Mouse (Mus musculus) embryonic facial prominence, embryonic 11.5 days (tissue): ENCODE results near the gene Slc6a20b. TPM values are rescaled to one million over a fixed set of nuclear protein-coding genes. Genes with fewer than 3 reads are reported as not detected.
A peak's percentile ranks its signal among the peaks of the same experiment; 100 is the strongest.

ENCODE experiments used
- ATAC-seq: fragments of 200-750 bp; cut with Nextera tagmentation; replicated peaks from 2 replicates; pipeline ENCODE4 v1.8.0; 2017; ENCODE audit warnings: low read depth; ENCODE audit not compliant: insufficient number of reproducible peaks, low FRiP score, low TSS enrichment
- DNase-seq: peaks from one replicate; pipeline ENCODE4 v3.0.0-alpha.2; 2015; ENCODE audit warnings: low spot score
- H3K27ac ChIP-seq: fragments of 300-500 bp; sonication (generic); replicated peaks from 2 replicates; pipeline ENCODE4 v1.5.1; 2014; ENCODE audit warnings: mild to moderate bottlenecking, low read depth, low read length, control low read depth
- H3K27me3 ChIP-seq: fragments of 300-500 bp; sonication (generic); 2 replicates; pipeline ENCODE4 v1.6.1; 2014; ENCODE audit warnings: mild to moderate bottlenecking, low read length, moderate library complexity, mixed read lengths; ENCODE audit not compliant: control insufficient read depth, insufficient read depth
- H3K36me3 ChIP-seq: fragments of 300-500 bp; sonication (generic); replicated peaks from 2 replicates; pipeline ENCODE4 v1.6.1; 2014; ENCODE audit warnings: low read depth, mild to moderate bottlenecking, low read length, moderate library complexity, mixed read lengths; ENCODE audit not compliant: control insufficient read depth, insufficient read depth
- H3K4me1 ChIP-seq: fragments of 300-500 bp; sonication (generic); 2 replicates; pipeline ENCODE4 v1.6.1; 2014; ENCODE audit warnings: low read length, mixed read lengths; ENCODE audit not compliant: control insufficient read depth, insufficient read depth
- H3K4me2 ChIP-seq: fragments of 300-500 bp; sonication (generic); 2 replicates; pipeline ENCODE4 v1.6.1; 2014; ENCODE audit warnings: low read depth, mild to moderate bottlenecking, control low read depth, low read length, moderate library complexity
- H3K4me3 ChIP-seq: fragments of 300-500 bp; sonication (generic); 2 replicates; pipeline ENCODE4 v1.5.1; 2014; ENCODE audit warnings: low read depth, low read length, control low read depth
- H3K9ac ChIP-seq: fragments of 300-500 bp; sonication (generic); replicated peaks from 2 replicates; pipeline ENCODE4 v1.6.1; 2014; ENCODE audit warnings: mild to moderate bottlenecking, control low read depth, low read length
- H3K9me3 ChIP-seq: fragments of 300-500 bp; sonication (generic); replicated peaks from 2 replicates; pipeline ENCODE4 v1.6.1; 2016; ENCODE audit warnings: mild to moderate bottlenecking, low read length, inconsistent platforms, mixed read lengths; ENCODE audit not compliant: control insufficient read depth
- WGBS: fragments of 180-500 bp; shearing (Covaris S2); extraction: QIAGEN DNeasy Blood & Tissue Kit; methylation state at CpG from one replicate; pipeline ENCODE4 v1.1.7; 2014; 5-methylcytosine and 5-hydroxymethylcytosine counted together
- polyA plus RNA-seq: library from polyadenylated mRNA; unstranded; fragments of >200 nt; fragmentation: Nextera tagmentation; extraction: Ambion mirVana; gene quantifications from 2 replicates; pipeline ENCODE4 v1.2.1, GENCODE M21; 2014

Slc6a20b gene
- polyA plus RNA-seq, 1 experiment from 2014 or later, result 0.03 TPM

GRCm38 (mm10) chr9:123649785-123650511 is 17.6 kb upstream of the Slc6a20b start:
- H3K4me2 ChIP-seq, result no peak overlapping the region
- no peak overlapping the region for H3K9ac ChIP-seq
- no peaks in the 10 kb centered on the region for H3K4me1 ChIP-seq
- 91% methylated on average over 2 of the region's 2 CpGs for WGBS
- DNase-seq (no peak), ATAC-seq (no peak)
- no peak overlapping the region for H3K4me3 ChIP-seq
- no peaks in the 10 kb centered on the region for H3K9me3 ChIP-seq
- no peak overlapping the region for H3K27ac ChIP-seq
- no peaks in the 10 kb centered on the region for H3K27me3 ChIP-seq
- H3K36me3 ChIP-seq, result no peaks in the 10 kb centered on the region

DNA sequence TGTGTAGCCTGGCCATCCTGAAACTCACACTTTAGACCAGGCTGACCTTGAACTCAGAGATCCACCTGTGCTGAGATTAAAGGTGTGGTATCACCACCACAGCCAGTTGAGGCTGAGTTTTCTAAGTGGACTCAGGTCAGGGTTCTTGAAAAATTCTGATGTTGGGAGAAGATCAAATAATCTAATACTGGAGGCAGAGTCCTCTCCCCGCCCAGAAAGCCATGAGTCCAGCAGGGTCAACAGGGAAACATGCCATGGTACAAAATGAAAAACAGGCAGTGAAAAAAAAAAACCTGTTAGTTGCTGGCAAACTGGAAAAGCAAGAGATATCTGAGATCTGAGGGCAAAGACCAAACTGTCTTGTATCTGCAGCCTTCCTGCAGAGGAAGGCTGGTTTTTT is 7.7 kb upstream of the Slc6a20b start:
- Histone ChIP-seq H3K27me3 (no peaks in the 10 kb centered on the region), H3K4me3 (no peak overlapping the region), H3K27ac (no peak overlapping the region), H3K4me2 (no peak overlapping the region), H3K36me3 (no peaks in the 10 kb centered on the region), H3K4me1 (no peaks in the 10 kb centered on the region), H3K9me3 (no peaks in the 10 kb centered on the region), H3K9ac (no peak overlapping the region)
- WGBS, result 67% methylated on average over 1 of the region's 1 CpGs
- DNase-seq (no peak), ATAC-seq (no peak)

- H3K4me1 ChIP-seq, result no peaks in the 10 kb centered on the region
- H3K27ac ChIP-seq, result no peak overlapping the region
- no peak overlapping the region for H3K9ac ChIP-seq
- WGBS, result 76% methylated on average over 1 of the region's 1 CpGs
- no peaks in the 10 kb centered on the region for H3K36me3 ChIP-seq
- ATAC-seq, result no peak
- H3K9me3 ChIP-seq, result no peaks in the 10 kb centered on the region
- H3K27me3 ChIP-seq, result no peaks in the 10 kb centered on the region
- H3K4me2 ChIP-seq, result no peak overlapping the region
- no peak overlapping the region for H3K4me3 ChIP-seq
- peak; percentile 48 for DNase-seq
These were observed 6.3 kb upstream of the Slc6a20b start for GRCm38 (mm10) chr9:123638668-123639089.

DNA sequence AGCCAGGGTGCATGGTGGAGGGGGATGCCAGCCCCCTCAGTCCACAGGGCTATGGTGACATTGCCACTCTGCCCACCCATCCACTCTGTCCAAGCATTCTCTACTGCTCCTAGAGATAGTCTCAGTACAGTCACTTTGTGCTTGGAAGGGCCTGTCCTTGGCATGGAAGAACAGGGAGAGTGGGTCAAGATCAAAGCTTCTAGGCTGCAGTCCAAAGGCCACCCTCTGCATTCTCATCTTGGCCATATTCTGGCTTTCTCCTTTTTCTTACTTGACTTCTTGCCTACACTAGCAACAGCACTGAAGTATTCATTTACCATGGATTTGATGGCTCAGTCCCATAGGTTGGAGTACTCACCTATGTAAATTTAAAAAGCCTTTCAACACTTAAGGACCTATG is 5.9 kb upstream of the Slc6a20b start:
- Histone ChIP-seq H3K4me3 (no peak overlapping the region), H3K27me3 (no peaks in the 10 kb centered on the region), H3K9ac (no peak overlapping the region), H3K27ac (no peak overlapping the region), H3K4me2 (no peak overlapping the region), H3K36me3 (no peaks in the 10 kb centered on the region), H3K9me3 (no peaks in the 10 kb centered on the region), H3K4me1 (no peaks in the 10 kb centered on the region)
- ATAC-seq, result no peak
- no peak for DNase-seq

- Histone ChIP-seq H3K27ac (no peak overlapping the region), H3K9me3 (no peaks in the 10 kb centered on the region), H3K27me3 (no peaks in the 10 kb centered on the region), H3K4me1 (no peaks in the 10 kb centered on the region), H3K9ac (no peak overlapping the region), H3K4me3 (no peak overlapping the region), H3K4me2 (no peak overlapping the region), H3K36me3 (no peaks in the 10 kb centered on the region)
- WGBS, result 76% methylated on average over 5 of the region's 5 CpGs
- no peak for DNase-seq
- ATAC-seq, result no peak
These were observed 4.4 kb upstream of the Slc6a20b start for GRCm38 (mm10) chr9:123636771-123637170.

DNA sequence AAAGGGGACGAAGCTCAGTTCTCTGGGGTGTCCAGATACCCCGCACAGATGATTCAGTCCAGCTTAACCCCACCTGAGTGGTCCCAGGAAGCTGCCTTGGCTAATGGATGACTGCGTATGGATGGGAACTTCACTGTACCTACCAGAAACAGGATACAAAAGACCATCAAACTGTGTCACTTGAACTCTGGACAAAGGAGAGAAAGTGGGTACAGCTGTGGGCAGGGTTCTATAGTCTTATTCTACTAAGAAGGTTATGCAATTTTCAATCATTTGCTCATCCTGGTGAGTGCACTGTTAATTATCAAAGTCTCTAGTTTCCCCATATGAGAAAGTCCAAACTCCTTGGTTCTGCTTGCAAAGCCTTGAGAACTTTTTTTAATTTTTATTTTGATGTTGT is 628 bp upstream of the Slc6a20b start:
- 81% methylated on average over 3 of the region's 3 CpGs for WGBS
- H3K4me3 ChIP-seq, result no peak overlapping the region

GRCm38 (mm10) chr9:123631666-123632065 is 699 bp downstream of the Slc6a20b start:
- ATAC-seq, result no peak
- Histone ChIP-seq H3K4me1 (no peaks in the 10 kb centered on the region), H3K27ac (no peak overlapping the region), H3K9ac (no peak overlapping the region), H3K9me3 (no peaks in the 10 kb centered on the region), H3K4me2 (no peak overlapping the region), H3K27me3 (no peaks in the 10 kb centered on the region), H3K4me3 (no peak overlapping the region), H3K36me3 (no peaks in the 10 kb centered on the region)
- no peak for DNase-seq
- WGBS, result 88% methylated on average over 3 of the region's 3 CpGs

More for the DNA sequence above, 628 bp upstream of the Slc6a20b start:
- no peak for DNase-seq
- H3K9me3 ChIP-seq, result no peaks in the 10 kb centered on the region
- no peaks in the 10 kb centered on the region for H3K4me1 ChIP-seq
- no peak overlapping the region for H3K4me2 ChIP-seq
- no peaks in the 10 kb centered on the region for H3K36me3 ChIP-seq
- no peak overlapping the region for H3K9ac ChIP-seq
- H3K27ac ChIP-seq, result no peak overlapping the region
- H3K27me3 ChIP-seq, result no peaks in the 10 kb centered on the region
- no peak for ATAC-seq

DNA sequence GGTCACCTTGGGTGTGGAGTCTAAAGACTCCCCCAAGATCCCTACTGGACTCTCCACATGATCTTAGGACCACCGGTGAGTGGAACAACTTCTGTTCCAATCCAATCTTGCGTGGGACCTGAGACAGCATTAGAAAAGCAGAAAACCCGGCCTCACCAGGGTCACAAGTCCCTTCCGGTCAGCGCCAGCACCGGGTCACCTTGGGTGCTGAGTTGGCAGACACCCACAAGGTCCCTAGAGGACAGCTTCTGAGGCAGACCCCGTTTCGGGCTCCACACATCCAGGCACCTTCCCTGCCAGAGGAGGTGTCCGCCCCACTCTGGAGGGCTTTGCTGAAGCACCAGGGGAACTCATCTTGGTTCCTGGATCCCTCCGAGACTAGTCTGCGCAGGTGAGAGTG is 6.5 kb downstream of the Slc6a20b start:
- DNase-seq (no peak), ATAC-seq (no peak)
- Histone ChIP-seq H3K4me3 (no peak overlapping the region), H3K9me3 (no peaks in the 10 kb centered on the region), H3K9ac (no peak overlapping the region), H3K4me1 (no peaks in the 10 kb centered on the region), H3K36me3 (no peaks in the 10 kb centered on the region), H3K4me2 (no peak overlapping the region), H3K27ac (no peak overlapping the region), H3K27me3 (no peaks in the 10 kb centered on the region)
- 92% methylated on average over 11 of the region's 11 CpGs for WGBS
